Mouse (Mus musculus) v-Abl transformed pro-B cells (cell line): ENCODE measurements around the gene Pla2g4f.

Source experiments
- in situ Hi-C, 2 experiments: fragments of 400-800 bp; cut with MboI; formaldehyde crosslinking; loops; one replicate each; pipeline ENCODE4 v1.15.1; 2025; ENCODE audit not compliant: unreplicated experiment in 2 of 2

The Pla2g4f gene

GRCm38 (mm10) chr2:120283550-120283949 is 30.4 kb downstream of the Pla2g4f start:
- in situ Hi-C loops, result loop anchor here (5.0 to 10.0 kb wide), 3 partner anchors 106 to 299 kb away; no protein-coding TSS in a partner anchor

GRCm38 (mm10) chr2:120281221-120281620 is 32.7 kb downstream of the Pla2g4f start:
- in situ Hi-C loops, result loop anchor here (5.0 to 10.0 kb wide), 3 partner anchors 104 to 296 kb away; no protein-coding TSS in a partner anchor

GRCm38 (mm10) chr2:120279961-120280360 is 34.0 kb downstream of the Pla2g4f start:
- in situ Hi-C loops, result loop anchor here (5.0 to 10.0 kb wide), 3 partner anchors 103 to 295 kb away; no protein-coding TSS in a partner anchor

- in situ Hi-C loops, result no loop called here
Observed at GRCm38 (mm10) chr2:120276951-120277350, 37.0 kb downstream of the Pla2g4f start.

GRCm38 (mm10) chr2:120268635-120269034 is 45.3 kb downstream of the Pla2g4f start:
- in situ Hi-C loops, result loop anchor here in 1 of 2 experiments (5.0 to 10.0 kb wide), 2 partner anchors 181 to 294 kb away; partner anchors contain the start of gene Mapkbp1

- in situ Hi-C loops, result loop anchor here in 1 of 2 experiments (5.0 to 10.0 kb wide), 2 partner anchors 178 to 291 kb away; partner anchors contain the start of gene Mapkbp1
Observed at GRCm38 (mm10) chr2:120265523-120265922, 48.4 kb downstream of the Pla2g4f start.

GRCm38 (mm10) chr2:120264858-120265257 is 49.1 kb downstream of the Pla2g4f start:
- in situ Hi-C loops, result loop anchor here in 1 of 2 experiments (5.0 to 10.0 kb wide), 2 partner anchors 178 to 290 kb away; partner anchors contain the start of gene Mapkbp1

- in situ Hi-C loops, result loop anchor here in 1 of 2 experiments (10.0 kb wide), 1 partner anchor 288 kb away; the partner anchor contains the start of gene Mapkbp1
Observed at GRCm38 (mm10) chr2:120262876-120263275, 51.1 kb downstream of the Pla2g4f start.

GRCm38 (mm10) chr2:120261346-120261745 is 52.6 kb downstream of the Pla2g4f start:
- in situ Hi-C loops, result loop anchor here in 1 of 2 experiments (10.0 kb wide), 1 partner anchor 287 kb away; the partner anchor contains the start of gene Mapkbp1

GRCm38 (mm10) chr2:120256259-120256658 is 57.7 kb downstream of the Pla2g4f start:
- in situ Hi-C loops, result no loop called here

GRCm38 (mm10) chr2:120252644-120253043 is 61.3 kb downstream of the Pla2g4f start:
- in situ Hi-C loops, result no loop called here
